Mouse (Mus musculus): ENCODE results near the gene Ctcf.

GRCm38 (mm10) chr8:105645205-105645604 is 8.8 kb downstream of the Ctcf start:
- TF ChIP-seq CTCF (IDR thresholded peaks at IDR 0.05; ENCODE audit: extremely low read depth, insufficient read depth, insufficient read length, insufficient replicate concordance) (no peak), POLR2A (IDR thresholded peaks at IDR 0.05; ENCODE audit: low read depth, low read length) (no peak)
